In the genomic region with DNA sequence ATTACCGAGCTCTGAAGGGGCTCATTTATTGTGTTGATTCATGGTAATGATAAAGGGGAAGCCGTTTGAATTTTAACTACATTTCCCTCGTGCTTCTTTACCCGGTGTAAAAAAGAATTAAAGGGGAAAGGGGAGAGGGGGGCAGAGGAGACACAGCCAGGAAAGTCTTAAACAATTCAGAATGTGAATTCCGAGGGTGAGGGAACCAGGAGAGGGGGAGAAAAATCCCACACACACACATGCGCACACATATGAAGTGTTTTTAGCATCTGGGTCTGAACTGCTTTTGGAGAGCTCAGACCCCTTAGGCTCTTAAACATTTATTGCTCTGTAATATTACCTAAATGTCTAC, we compare ENCODE assay signal across 15 mouse cellular contexts.
DNase-seq lines count a peak whose midpoint lies in the region; ATAC-seq lines count a peak whose summit lies in the region.
"Had no signal": no experiment of that assay in that cellular context is flagged by ENCODE, and none has a peak within 500 bp of the region (broad histone marks: within the 10 kb centered on the region; RNA-seq: fewer than 3 reads in every experiment).

No protein-coding gene starts in this region.

- H3K27ac ChIP-seq in embryonic facial prominence, embryonic 14.5 days (replicated peaks; ENCODE audit: low read depth, low read length): no peak overlapping the region
- H3K27ac ChIP-seq in embryonic facial prominence, embryonic 10.5 days (replicated peaks): no peak overlapping the region
- H3K27ac ChIP-seq in kidney, embryonic 14.5 days (ENCODE audit: low read depth, low read length): no peak overlapping the region; the same call in 1 of the 2 replicates
- no peak overlapping the region; the same call in 1 of the 2 replicates for H3K27ac ChIP-seq in limb, embryonic 13.5 days
- H3K27ac ChIP-seq: liver, embryonic 15.5 days had no signal

- H3K36me3 ChIP-seq in embryonic facial prominence, embryonic 14.5 days (ENCODE audit: control insufficient read depth, insufficient read depth, low read length): no peaks in the 10 kb centered on the region
- H3K36me3 ChIP-seq in embryonic facial prominence, embryonic 10.5 days (replicated peaks): no peaks in the 10 kb centered on the region
- no peaks in the 10 kb centered on the region for H3K36me3 ChIP-seq in kidney, embryonic 14.5 days (ENCODE audit: control insufficient read depth, insufficient read depth, low read length)
- H3K36me3 ChIP-seq in limb, embryonic 13.5 days: no peaks in the 10 kb centered on the region
- H3K36me3 ChIP-seq: liver, embryonic 15.5 days had no signal

- no peak overlapping the region for H3K9ac ChIP-seq in embryonic facial prominence, embryonic 14.5 days (ENCODE audit: low read depth, low read length)
- H3K9ac ChIP-seq in kidney, embryonic 14.5 days (ENCODE audit: low read depth, low read length): no peak overlapping the region
- no peak overlapping the region for H3K9ac ChIP-seq in limb, embryonic 13.5 days
- H3K9ac ChIP-seq: liver, embryonic 15.5 days had no signal

- no peak for ATAC-seq in embryonic facial prominence, embryonic 14.5 days (ENCODE audit: low read depth)
- peak; percentile 58; the same call in 1 of the 2 replicates for ATAC-seq in kidney, embryonic 14.5 days (ENCODE audit: low FRiP score, low TSS enrichment)
- peak; percentile 82 for ATAC-seq in limb, embryonic 13.5 days (ENCODE audit: low FRiP score, low read depth)
- ATAC-seq: lung, postnatal 0 days; midbrain, embryonic 16.5 days had no signal

- no peaks in the 10 kb centered on the region for H3K27me3 ChIP-seq in embryonic facial prominence, embryonic 14.5 days (replicated peaks; ENCODE audit: control insufficient read depth, insufficient read depth, low read length)
- H3K27me3 ChIP-seq in embryonic facial prominence, embryonic 10.5 days (replicated peaks; ENCODE audit: low read depth, poor library complexity, severe bottlenecking): peaks cover 7% of the 10 kb centered on the region
- no peaks in the 10 kb centered on the region for H3K27me3 ChIP-seq in kidney, embryonic 14.5 days (ENCODE audit: control insufficient read depth, insufficient read depth, low read length)
- H3K27me3 ChIP-seq in limb, embryonic 13.5 days: peaks cover 12% of the 10 kb centered on the region
- H3K27me3 ChIP-seq: liver, embryonic 15.5 days had no signal

- peak; percentile 50 for DNase-seq in embryonic facial prominence, embryonic 14.5 days (ENCODE audit: low spot score)
- no peak for DNase-seq in embryonic facial prominence, embryonic 10.5 days (ENCODE audit: low spot score)
- DNase-seq in kidney, adult 8-10 months: no peak
- DNase-seq in embryo, embryonic 10.5 days (ENCODE audit: low spot score): peak; percentile 53
- DNase-seq in layer of hippocampus, adult 18-20 months (ENCODE audit: low spot score in 2 of 2): no peak
- no peak for DNase-seq in layer of hippocampus, postnatal 36 days
- DNase-seq: cerebellum, adult 9-11 months; gastrocnemius, postnatal 14 days; left cerebral cortex, postnatal 4 days; right cerebral cortex, postnatal 25 days had no signal

- peaks cover 10% of the 10 kb centered on the region for H3K4me1 ChIP-seq in embryonic facial prominence, embryonic 14.5 days (ENCODE audit: control insufficient read depth, insufficient read depth, low read length)
- peaks cover 20% of the 10 kb centered on the region for H3K4me1 ChIP-seq in embryonic facial prominence, embryonic 10.5 days
- H3K4me1 ChIP-seq in kidney, embryonic 14.5 days (ENCODE audit: control insufficient read depth, insufficient read depth, low read length): peaks cover 7% of the 10 kb centered on the region; the same call in 1 of the 2 replicates
- peaks cover 30% of the 10 kb centered on the region for H3K4me1 ChIP-seq in limb, embryonic 13.5 days
- H3K4me1 ChIP-seq: liver, embryonic 15.5 days had no signal

- H3K4me3 ChIP-seq in embryonic facial prominence, embryonic 14.5 days (ENCODE audit: low read depth, low read length): no peak overlapping the region
- no peak overlapping the region for H3K4me3 ChIP-seq in embryonic facial prominence, embryonic 10.5 days
- no peak overlapping the region for H3K4me3 ChIP-seq in kidney, embryonic 14.5 days (ENCODE audit: low read length)
- no peak overlapping the region for H3K4me3 ChIP-seq in limb, embryonic 13.5 days
- H3K4me3 ChIP-seq: liver, embryonic 15.5 days had no signal

- no peaks in the 10 kb centered on the region for H3K9me3 ChIP-seq in embryonic facial prominence, embryonic 14.5 days (ENCODE audit: control insufficient read depth, low read length)
- no peaks in the 10 kb centered on the region for H3K9me3 ChIP-seq in embryonic facial prominence, embryonic 10.5 days
- no peaks in the 10 kb centered on the region for H3K9me3 ChIP-seq in kidney, embryonic 14.5 days (ENCODE audit: control insufficient read depth, low read length)
- H3K9me3 ChIP-seq in limb, embryonic 13.5 days: no peaks in the 10 kb centered on the region
- H3K9me3 ChIP-seq: liver, embryonic 15.5 days had no signal

- WGBS in embryonic facial prominence, embryonic 14.5 days: 23% methylated on average over 6 of the region's 6 CpGs
- WGBS in embryonic facial prominence, embryonic 10.5 days: 40% methylated on average over 6 of the region's 6 CpGs
- WGBS in kidney, embryonic 14.5 days: 9% methylated on average over 6 of the region's 6 CpGs
- WGBS in limb, embryonic 13.5 days: 3% methylated on average over 6 of the region's 6 CpGs

- H3K4me2 ChIP-seq in embryonic facial prominence, embryonic 14.5 days (ENCODE audit: low read depth, low read length): no peak overlapping the region
- H3K4me2 ChIP-seq in kidney, embryonic 14.5 days (replicated peaks; ENCODE audit: low read depth, low read length): no peak overlapping the region
- peak overlapping the region; percentile 38; the same call in 1 of the 2 replicates for H3K4me2 ChIP-seq in limb, embryonic 13.5 days (replicated peaks)
- H3K4me2 ChIP-seq: liver, embryonic 15.5 days had no signal

Comparison
In these comparisons a context has a peak if more than half of its experiments do, and no peak if none do; other contexts are left out.
1. DNase-seq: peak in embryonic facial prominence, embryonic 14.5 days (single experiment) and embryo, embryonic 10.5 days (single experiment); none in embryonic facial prominence, embryonic 10.5 days (single experiment), kidney, adult 8-10 months (0 of 2), layer of hippocampus, adult 18-20 months (0 of 2) and layer of hippocampus, postnatal 36 days (0 of 2).